Mouse (Mus musculus) mature B cell (primary cell): ENCODE results near the gene Mcm2.

Source experiments
- in situ Hi-C: fragments of 300-500 bp; cut with MboI; formaldehyde crosslinking; loops from 2 replicates; pipeline ENCODE4 v1.14.3; 2019

Mcm2 gene

GRCm38 (mm10) chr6:88890832-88891231, 7.7 kb downstream of the Mcm2 start:
- in situ Hi-C loops = no loop called here

GRCm38 (mm10) chr6:88889410-88890042, 9.1 kb downstream of the Mcm2 start:
- in situ Hi-C loops = no loop called here

GRCm38 (mm10) chr6:88886417-88886967, 12.1 kb downstream of the Mcm2 start:
- in situ Hi-C loops = no loop called here

GRCm38 (mm10) chr6:88885644-88886416, 12.8 kb downstream of the Mcm2 start:
- in situ Hi-C loops = no loop called here

GRCm38 (mm10) chr6:88884690-88885089, 13.9 kb downstream of the Mcm2 start:
- in situ Hi-C loops = no loop called here

- in situ Hi-C loops = no loop called here
These were observed 14.4 kb downstream of the Mcm2 start for GRCm38 (mm10) chr6:88884195-88884594.

- in situ Hi-C loops = no loop called here
These were observed 17.2 kb downstream of the Mcm2 start for GRCm38 (mm10) chr6:88881334-88881733.

- in situ Hi-C loops = no loop called here
These were observed 19.1 kb downstream of the Mcm2 start for GRCm38 (mm10) chr6:88879471-88879870.

GRCm38 (mm10) chr6:88874868-88875508, 23.6 kb downstream of the Mcm2 start, which contains the start of gene Podxl2:
Gene Podxl2, minus strand, starts transcription at chr6:88875044.
- in situ Hi-C loops = no loop called here

- in situ Hi-C loops = no loop called here
These were observed 24.4 kb downstream of the Mcm2 start for GRCm38 (mm10) chr6:88873965-88874867.

GRCm38 (mm10) chr6:88872811-88873210, 25.8 kb downstream of the Mcm2 start:
- in situ Hi-C loops = no loop called here

GRCm38 (mm10) chr6:88871546-88871945, 27.0 kb downstream of the Mcm2 start:
- in situ Hi-C loops = no loop called here

GRCm38 (mm10) chr6:88870594-88870993, 28.0 kb downstream of the Mcm2 start:
- in situ Hi-C loops = no loop called here

- in situ Hi-C loops = no loop called here
These were observed 29.1 kb downstream of the Mcm2 start for GRCm38 (mm10) chr6:88869459-88869858.

- in situ Hi-C loops = no loop called here
These were observed 32.9 kb downstream of the Mcm2 start for GRCm38 (mm10) chr6:88865704-88866103.

- in situ Hi-C loops = no loop called here
These were observed 37.7 kb downstream of the Mcm2 start for GRCm38 (mm10) chr6:88860914-88861313.

GRCm38 (mm10) chr6:88858341-88858740, 40.2 kb downstream of the Mcm2 start:
- in situ Hi-C loops = no loop called here

- in situ Hi-C loops = no loop called here
These were observed 40.8 kb downstream of the Mcm2 start for GRCm38 (mm10) chr6:88857830-88858229.

- in situ Hi-C loops = no loop called here
These were observed 41.3 kb downstream of the Mcm2 start for GRCm38 (mm10) chr6:88857249-88857648.

GRCm38 (mm10) chr6:88855636-88856035, 42.9 kb downstream of the Mcm2 start:
- in situ Hi-C loops = no loop called here

- in situ Hi-C loops = no loop called here
These were observed 44.1 kb downstream of the Mcm2 start for GRCm38 (mm10) chr6:88854509-88854908.

- in situ Hi-C loops = no loop called here
These were observed 48.5 kb downstream of the Mcm2 start for GRCm38 (mm10) chr6:88850034-88850433.
